Mouse (Mus musculus) small intestine, adult 2 months (tissue): Measurements from ENCODE around the gene Dtnbp1. TPM values are rescaled to one million over a fixed set of nuclear protein-coding genes. Genes with fewer than 3 reads are reported as not detected.

ENCODE experiments used
- H3K27ac ChIP-seq: fragments of 200-500 bp; 2 replicates; pipeline ENCODE4 v1.5.1; 2012; ENCODE audit warnings: low read depth, low read length, control low read depth, inconsistent platforms; ENCODE audit not compliant: insufficient read depth
- H3K27me3 ChIP-seq: fragments of 200-500 bp; 2 replicates; pipeline ENCODE4 v1.6.1; 2012; ENCODE audit warnings: mild to moderate bottlenecking, moderate library complexity, low read length, inconsistent platforms; ENCODE audit not compliant: control insufficient read depth, insufficient read depth
- H3K36me3 ChIP-seq: fragments of 200-500 bp; 2 replicates; pipeline ENCODE4 v1.6.1; 2012; ENCODE audit warnings: mild to moderate bottlenecking, low read length, control low read depth, inconsistent platforms; ENCODE audit not compliant: control insufficient read depth, insufficient read depth
- H3K4me1 ChIP-seq: fragments of 200-500 bp; 2 replicates; pipeline ENCODE4 v1.6.1; 2012; ENCODE audit warnings: low read length, inconsistent platforms, mixed read lengths; ENCODE audit not compliant: control insufficient read depth, insufficient read depth, insufficient read length
- H3K4me3 ChIP-seq: fragments of 200-500 bp; 2 replicates; pipeline ENCODE4 v1.5.1; 2012; ENCODE audit warnings: low read depth, mild to moderate bottlenecking, control low read depth, inconsistent platforms, low read length, moderate library complexity
- CTCF ChIP-seq: fragments of 200-500 bp; IDR thresholded peaks from 2 replicates; pipeline ENCODE4 v1.5.1; 2012; ENCODE audit warnings: low read depth, mild to moderate bottlenecking, control low read depth, inconsistent platforms, low read length, moderate library complexity, mixed read lengths; ENCODE audit not compliant: insufficient replicate concordance, insufficient read length; ENCODE audit errors: extremely low read depth
- POLR2A ChIP-seq: fragments of 200-500 bp; IDR thresholded peaks from 2 replicates; pipeline ENCODE4 v1.6.1; 2012; ENCODE audit warnings: low read depth, mild to moderate bottlenecking, control low read depth, inconsistent platforms, low read length, moderate library complexity
- WGBS: fragments of 180-500 bp; shearing (Covaris S2); methylation state at CpG from one replicate; pipeline ENCODE4 v1.1.7; 2018; 5-methylcytosine and 5-hydroxymethylcytosine counted together
- polyA plus RNA-seq: library from polyadenylated mRNA; depleted of rRNA; stranded (reverse); fragments of >200 nt; gene quantifications from 2 replicates; pipeline ENCODE4 v1.2.3, GENCODE M21; 2012

Dtnbp1 gene
- polyA plus RNA-seq, 1 experiment, result 31.7 TPM

DNA sequence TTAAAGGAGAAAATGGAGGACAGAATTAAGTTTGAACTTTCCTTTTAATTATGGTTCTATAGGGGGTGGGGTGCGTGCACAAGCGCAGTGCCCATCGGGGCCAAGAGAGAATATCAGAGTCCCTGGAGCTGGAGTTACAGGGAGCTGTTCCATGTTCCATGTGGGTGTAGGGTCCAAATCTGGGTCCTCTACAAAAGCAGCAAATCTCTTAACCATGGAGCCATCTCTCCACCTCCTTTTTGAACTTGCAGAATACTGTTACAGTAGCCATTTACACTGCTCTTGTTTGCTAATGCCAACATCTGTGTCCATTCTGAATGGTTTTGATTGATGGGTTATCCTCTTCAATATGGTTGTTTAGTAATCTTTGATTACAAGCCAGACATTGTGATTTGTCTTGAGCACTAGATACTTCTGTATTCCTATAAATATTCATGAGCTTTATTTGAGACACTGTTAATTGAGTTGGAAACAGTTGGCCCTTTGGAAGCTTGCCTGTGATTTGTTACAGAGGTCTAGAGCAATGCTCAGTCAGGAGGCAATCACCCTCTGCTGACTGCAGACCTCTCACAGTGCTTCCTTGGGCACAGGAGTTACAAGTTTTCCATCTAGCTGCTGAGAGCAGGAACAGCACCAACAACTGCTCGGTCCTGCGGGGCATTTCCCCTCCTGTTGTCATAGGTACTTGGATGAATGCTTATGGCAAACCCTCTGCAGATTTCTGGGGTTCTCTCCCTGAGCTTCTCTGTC is 41.2 kb downstream of the Dtnbp1 start:
- TF ChIP-seq POLR2A, result no peak
- TF ChIP-seq CTCF, result no peak
- H3K4me1 ChIP-seq, result no peaks in the 10 kb centered on the region
- peaks cover 9% of the 10 kb centered on the region for H3K36me3 ChIP-seq
- no peak overlapping the region for H3K27ac ChIP-seq
- no peaks in the 10 kb centered on the region for H3K27me3 ChIP-seq
- WGBS, result 94% methylated on average over 5 of the region's 5 CpGs
- H3K4me3 ChIP-seq, result no peak overlapping the region

DNA sequence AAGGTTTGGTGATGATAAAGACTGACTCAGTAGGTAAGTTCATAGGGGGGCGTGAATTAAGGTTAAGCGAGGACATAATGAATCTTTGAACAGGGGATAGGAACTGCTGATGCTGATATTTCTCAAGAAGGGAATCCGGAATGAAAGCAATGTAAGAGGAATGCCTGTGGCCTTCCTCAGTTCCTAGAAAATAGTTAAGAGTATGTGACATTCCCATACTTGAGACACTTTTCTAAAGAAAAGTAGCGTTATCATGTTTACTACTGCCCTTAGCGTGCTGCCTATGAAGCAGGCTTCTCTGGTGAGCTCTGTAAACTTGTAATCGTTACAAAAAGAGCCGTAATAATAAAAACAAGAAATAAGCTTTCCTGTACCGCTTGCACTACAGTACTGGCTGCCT is 44.9 kb downstream of the Dtnbp1 start:
- no peak overlapping the region for H3K4me3 ChIP-seq
- H3K27me3 ChIP-seq, result no peaks in the 10 kb centered on the region
- peaks cover 7% of the 10 kb centered on the region; the same call in 1 of the 2 replicates for H3K36me3 ChIP-seq
- no peak overlapping the region for H3K27ac ChIP-seq
- 90% methylated on average over 8 of the region's 8 CpGs for WGBS
- H3K4me1 ChIP-seq, result no peaks in the 10 kb centered on the region
- TF ChIP-seq CTCF (no peak), POLR2A (no peak)

DNA sequence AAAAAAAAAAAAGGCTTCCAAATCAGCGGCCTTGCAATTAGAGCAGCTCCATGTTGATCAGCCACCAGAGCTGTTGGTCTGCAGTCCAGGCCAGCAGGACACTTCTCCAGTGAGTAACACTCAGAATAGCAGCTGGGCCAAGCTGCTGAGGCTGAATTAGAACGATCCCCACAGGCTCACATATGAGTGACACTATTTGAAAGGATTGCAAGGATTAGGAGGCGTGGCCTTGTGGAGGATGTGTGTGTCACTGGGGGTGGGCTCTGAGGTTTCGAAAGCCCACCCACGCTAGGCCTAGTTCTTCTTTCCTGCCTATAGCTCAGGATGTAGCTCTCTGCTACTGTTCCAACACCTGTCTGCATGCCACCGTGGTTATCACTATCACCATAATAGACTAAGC is 46.2 kb downstream of the Dtnbp1 start:
- Histone ChIP-seq H3K4me1 (no peaks in the 10 kb centered on the region), H3K36me3 (peaks cover 6% of the 10 kb centered on the region; the same call in 1 of the 2 replicates), H3K27me3 (no peaks in the 10 kb centered on the region), H3K4me3 (no peak overlapping the region), H3K27ac (no peak overlapping the region)
- WGBS, result 94% methylated on average over 6 of the region's 6 CpGs
- no peak for TF ChIP-seq POLR2A
- no peak for TF ChIP-seq CTCF

DNA sequence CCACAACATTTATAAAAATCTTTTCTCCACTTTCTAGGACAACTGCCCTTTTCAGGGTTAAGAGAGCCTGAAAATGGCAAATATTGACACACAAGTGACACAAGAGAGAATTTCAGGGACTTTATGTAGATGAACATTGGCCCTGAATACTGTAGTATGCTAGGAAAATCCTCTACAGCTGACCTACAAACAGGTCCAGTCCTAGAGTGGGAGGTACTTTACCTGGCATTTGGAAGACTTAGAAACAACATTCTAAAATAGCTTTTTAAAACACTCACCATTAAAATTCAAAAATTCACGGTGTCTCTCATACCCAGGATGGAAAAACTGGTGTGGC is 47.7 kb downstream of the Dtnbp1 start:
- H3K36me3 ChIP-seq, result peaks cover 4% of the 10 kb centered on the region; the same call in 1 of the 2 replicates
- no peak overlapping the region for H3K27ac ChIP-seq
- H3K27me3 ChIP-seq, result no peaks in the 10 kb centered on the region
- H3K4me3 ChIP-seq, result no peak overlapping the region
- no peak for TF ChIP-seq CTCF
- no peak for TF ChIP-seq POLR2A
- WGBS, result 92% methylated on average over 1 of the region's 1 CpGs
- no peaks in the 10 kb centered on the region for H3K4me1 ChIP-seq

DNA sequence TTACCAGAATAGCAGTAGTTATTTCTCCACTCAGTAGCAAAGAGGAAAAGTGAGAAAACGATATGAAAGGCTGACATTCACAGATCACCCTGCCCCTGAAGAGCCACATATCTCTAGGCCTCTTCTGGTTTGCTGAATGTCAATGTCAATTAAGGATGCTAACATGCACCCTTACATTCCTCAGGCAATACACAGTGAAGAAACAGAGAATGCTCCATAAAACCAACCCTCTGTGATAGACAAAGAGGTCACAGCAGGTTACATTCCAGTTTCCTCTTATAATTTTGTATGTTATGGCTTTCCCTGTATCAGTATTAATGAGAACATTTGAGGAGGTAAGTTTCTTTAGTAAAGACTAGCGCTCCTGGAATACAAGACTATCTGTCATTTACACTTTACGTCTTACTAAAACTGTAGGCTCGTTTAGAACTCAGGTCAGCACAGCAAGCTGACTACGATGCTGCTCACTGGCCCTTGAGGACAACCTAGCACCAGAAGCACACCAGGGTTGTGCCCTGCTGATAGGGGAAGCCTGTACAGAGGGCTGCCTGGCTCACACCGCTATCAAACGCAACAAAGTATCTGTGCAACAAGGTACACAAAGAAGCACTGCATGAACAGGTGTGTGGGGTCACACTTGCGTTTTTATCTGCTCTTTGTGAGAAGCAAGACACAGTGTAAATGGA is 48.3 kb downstream of the Dtnbp1 start:
- 88% methylated on average over 8 of the region's 8 CpGs for WGBS
- H3K4me3 ChIP-seq, result no peak overlapping the region
- no peaks in the 10 kb centered on the region for H3K27me3 ChIP-seq
- H3K27ac ChIP-seq, result no peak overlapping the region
- H3K4me1 ChIP-seq, result no peaks in the 10 kb centered on the region
- H3K36me3 ChIP-seq, result peaks cover 3% of the 10 kb centered on the region; the same call in 1 of the 2 replicates
- TF ChIP-seq CTCF (no peak), POLR2A (no peak)

DNA sequence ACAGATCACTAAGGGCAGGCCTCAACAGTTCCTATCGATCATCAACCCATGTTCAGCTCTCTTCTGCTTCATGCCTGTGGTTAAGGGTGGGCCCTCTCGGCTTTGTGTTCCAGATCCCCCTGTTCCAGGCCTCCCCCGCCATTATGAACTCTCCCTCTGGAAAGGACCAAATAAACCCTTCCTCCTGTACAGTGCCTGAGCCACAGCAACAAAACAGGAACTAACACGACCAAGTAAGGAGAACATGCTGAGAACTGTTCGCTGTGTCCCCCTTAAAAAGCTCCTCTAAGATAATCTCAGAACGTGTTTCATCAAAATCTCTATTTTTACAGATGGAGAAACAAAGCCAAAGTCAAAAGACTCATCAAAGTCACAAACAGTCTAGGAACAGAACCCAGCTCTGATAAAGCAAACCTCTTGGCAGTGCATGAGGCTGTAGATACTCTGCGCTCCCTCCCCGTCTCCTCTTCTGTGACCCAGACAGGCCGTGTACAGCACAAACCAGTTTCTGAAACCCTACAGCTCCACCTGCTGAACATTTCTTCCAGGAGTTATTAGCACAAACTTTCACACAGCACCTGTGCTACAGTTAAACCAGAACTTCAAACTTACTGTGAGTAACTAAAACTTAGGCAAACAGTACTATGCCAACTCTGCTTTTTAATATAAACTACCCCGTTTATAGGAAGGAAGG is 49.4 kb downstream of the Dtnbp1 start:
- no peak overlapping the region for H3K27ac ChIP-seq
- peaks cover 3% of the 10 kb centered on the region; the same call in 1 of the 2 replicates for H3K36me3 ChIP-seq
- no peaks in the 10 kb centered on the region for H3K4me1 ChIP-seq
- no peaks in the 10 kb centered on the region for H3K27me3 ChIP-seq
- 68% methylated on average over 10 of the region's 10 CpGs for WGBS
- TF ChIP-seq POLR2A, result no peak
- TF ChIP-seq CTCF, result no peak
- no peak overlapping the region for H3K4me3 ChIP-seq
